Mouse (Mus musculus) cortical plate, adult 2 months (tissue): ENCODE results near the gene Cdcp2.

Experiments used
- CTCF ChIP-seq: fragments of 200-500 bp; IDR thresholded peaks from 2 replicates; pipeline ENCODE4 v1.5.1; 2011; ENCODE audit warnings: mild to moderate bottlenecking, control low read depth, low read length; ENCODE audit not compliant: insufficient read depth; ENCODE audit errors: extremely low read depth
- POLR2A ChIP-seq: fragments of 200-500 bp; IDR thresholded peaks from 2 replicates; pipeline ENCODE4 v1.6.1; 2011; ENCODE audit warnings: mild to moderate bottlenecking, low read length, control low read depth; ENCODE audit not compliant: insufficient read depth; ENCODE audit errors: extremely low read depth

DNA sequence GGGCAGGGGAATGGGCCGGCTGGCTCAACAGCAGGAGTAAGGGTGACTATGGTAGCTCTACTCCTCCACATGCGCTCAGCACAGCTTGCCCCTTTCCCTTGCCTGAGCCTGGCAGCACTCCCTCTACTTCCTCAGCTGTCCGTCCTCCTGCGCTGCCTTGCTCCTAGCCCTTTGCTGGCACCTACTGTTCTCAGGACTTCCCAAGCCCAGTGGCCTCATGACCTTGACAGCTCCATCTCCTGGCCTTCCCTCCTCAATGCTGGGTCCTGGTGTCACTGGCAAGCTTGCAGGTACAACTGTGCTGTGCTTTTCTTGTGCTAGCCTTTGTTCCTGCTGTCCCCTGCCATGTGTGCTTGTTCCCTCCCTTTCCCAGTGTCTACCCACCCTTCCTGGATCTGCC, 13.6 kb upstream of the Cdcp2 start:
- no peak for TF ChIP-seq POLR2A
- TF ChIP-seq CTCF, result no peak
